Mouse (Mus musculus) kidney, adult 11 months (tissue): ENCODE measurements around the gene Gpr107.
A peak's percentile ranks its signal among the peaks of the same experiment; 100 is the strongest.

Experiments used
- DNase-seq: peaks from one replicate; pipeline ENCODE4 v3.0.0; 2022

Gpr107 gene

DNA sequence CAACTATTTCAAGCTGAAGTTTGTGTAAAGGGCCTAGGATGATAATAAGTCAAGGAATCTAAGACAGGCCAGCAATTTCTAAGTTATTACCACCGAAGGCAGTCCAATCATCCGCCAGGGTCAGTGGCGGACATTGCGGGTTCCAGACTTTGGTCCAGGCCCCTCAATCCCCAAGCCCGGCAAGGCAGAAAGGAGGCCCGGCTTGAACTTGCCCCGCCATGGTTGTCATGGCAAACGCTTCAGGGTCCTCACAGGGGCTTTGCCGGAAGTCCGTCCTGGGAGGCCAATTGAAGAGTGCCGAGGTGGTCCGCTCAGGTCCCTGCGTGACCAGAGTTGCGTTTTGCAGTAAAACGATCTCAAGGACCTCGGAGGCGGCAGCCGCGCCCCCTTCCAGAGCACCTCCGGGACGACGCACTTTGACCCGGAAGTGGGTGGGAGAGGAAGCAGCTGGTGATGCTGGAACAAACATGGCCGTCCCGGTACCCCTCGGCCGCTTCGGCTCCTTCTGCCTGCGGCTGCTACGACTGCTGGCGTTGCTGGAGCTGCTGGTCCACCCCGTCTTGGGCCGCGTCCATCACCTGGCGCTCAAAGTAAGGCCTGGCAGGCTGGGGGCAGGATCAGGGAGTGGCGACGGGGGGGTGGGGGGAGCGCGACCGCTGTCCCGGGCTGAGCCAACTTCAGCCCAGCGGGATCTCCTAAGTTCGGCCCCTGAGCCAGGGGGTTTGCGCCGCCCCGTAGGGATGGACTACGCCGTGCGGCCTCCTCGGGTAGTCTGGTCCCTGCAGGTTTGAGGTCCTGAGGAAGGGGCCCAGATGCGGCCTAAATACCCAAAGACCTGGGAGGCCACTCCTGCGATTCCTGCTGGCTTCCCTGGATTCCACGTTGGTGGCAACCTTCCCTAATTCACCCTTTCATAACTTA is at the start of gene Gpr107:
TSS of gene Gpr107 (plus strand) at position 425 of the 921 bp plus-strand sequence.
- peak; percentile 82 for DNase-seq

DNA sequence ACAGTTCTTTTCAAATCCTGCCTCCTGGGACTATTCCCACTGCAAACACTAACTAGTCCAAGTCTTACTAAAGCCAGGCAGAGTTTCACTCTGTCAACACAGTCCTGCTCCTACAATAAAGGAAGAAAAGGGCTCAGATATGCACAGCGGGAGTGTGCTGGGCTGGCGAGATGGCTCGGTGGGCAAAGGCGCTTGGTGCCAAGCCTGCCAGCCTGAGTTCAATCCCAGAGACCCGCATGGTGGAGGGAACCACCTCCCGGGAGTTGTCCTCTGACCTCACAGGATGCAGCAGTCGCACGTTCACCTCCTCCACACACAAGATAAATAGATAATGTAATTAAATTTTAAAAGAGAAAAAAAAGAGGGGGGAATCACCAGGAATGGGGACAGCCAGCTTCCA is 48.8 kb upstream of the Gpr107 start:
- DNase-seq = no peak

DNA sequence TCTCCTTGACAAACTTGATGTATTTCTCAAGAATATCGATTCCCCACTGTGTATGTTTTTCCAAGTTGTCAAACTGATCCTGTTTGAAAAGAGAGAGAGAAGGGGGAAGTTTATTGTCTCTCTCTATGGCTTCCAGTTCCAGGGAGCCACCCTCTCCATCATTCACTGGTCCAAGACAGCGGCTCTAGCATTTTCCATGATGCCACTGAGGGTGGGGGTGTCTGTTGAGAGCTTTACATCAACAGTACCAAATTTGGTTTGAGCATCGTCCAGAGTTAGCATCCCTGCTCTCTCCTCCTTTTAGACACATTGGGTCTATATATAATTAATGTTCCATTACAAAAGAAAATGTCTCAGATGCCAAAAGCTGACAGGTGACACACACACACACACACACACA is 46.8 kb upstream of the Gpr107 start:
- no peak for DNase-seq

DNA sequence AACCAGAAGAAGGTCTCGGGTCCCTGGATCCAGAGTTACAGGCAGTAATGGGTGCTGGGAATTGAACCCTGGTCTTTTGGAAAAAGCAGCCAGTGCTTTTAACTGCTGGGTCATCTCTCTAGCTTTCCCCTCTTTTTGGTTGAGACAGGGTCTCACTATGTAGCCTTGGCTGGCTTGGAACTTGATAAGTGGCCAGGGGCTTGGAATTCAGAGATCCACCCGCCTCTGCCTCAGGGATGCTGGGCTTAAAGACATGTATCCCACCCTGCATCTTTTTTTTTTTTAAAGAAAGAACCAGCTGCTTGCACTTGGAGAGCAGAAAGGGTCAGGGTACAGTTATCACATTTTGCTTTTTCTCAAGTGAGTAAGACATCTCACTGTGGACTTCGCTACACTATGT is 46.1 kb upstream of the Gpr107 start:
- no peak for DNase-seq

DNA sequence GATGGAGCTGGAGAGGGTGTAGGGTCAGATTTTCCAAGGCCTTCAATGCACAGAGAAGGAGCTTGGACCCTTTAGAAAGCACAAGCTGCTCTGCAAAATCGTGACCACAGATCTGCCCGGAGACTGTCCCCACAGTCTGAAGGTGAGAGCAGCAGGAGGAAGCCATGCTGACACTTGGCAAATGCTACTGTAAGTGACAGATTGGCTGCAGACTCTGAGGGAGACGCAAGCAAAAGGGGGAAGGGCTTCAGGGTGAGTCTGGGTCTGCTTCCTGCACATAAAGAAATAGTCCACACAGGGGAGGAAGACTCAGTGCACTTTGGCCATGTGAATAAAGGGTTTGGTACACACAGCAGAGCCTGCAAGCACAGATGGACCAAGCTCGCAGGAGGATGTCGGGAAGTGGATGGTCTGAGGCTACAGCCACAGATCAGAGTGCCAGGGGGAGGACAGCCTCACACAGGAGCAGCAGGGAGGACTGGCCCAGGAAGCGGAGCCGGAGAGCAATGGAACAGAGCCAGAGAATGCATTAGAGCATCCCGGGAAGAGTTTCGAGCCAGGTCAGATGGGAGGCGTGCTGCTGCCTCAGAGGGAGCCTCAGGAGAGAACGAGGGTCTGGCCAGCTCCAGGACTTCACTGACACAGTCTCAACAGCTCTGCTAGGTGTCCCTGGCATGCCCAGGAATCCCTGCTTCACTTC is 45.3 kb upstream of the Gpr107 start:
- DNase-seq = peak; percentile 43

DNA sequence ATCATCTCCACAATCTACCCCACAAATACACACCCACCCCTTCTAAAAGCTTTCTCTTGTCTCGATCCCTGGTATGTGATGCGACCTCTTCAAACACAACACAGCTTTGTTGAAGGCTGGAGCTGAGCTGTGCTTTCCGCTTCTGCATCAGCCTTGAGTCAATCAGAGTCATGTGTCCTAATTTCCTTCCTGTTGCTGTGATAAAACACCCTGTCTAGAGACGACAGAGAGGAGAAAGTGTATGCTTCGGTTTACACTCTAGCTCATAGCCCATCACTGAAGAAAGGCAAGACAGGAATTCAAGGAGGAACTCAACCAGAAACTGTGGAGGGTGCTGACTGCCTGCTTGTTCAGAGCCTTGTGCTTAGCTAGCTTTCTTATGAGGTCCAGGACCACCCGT is 43.9 kb upstream of the Gpr107 start:
- DNase-seq = no peak

DNA sequence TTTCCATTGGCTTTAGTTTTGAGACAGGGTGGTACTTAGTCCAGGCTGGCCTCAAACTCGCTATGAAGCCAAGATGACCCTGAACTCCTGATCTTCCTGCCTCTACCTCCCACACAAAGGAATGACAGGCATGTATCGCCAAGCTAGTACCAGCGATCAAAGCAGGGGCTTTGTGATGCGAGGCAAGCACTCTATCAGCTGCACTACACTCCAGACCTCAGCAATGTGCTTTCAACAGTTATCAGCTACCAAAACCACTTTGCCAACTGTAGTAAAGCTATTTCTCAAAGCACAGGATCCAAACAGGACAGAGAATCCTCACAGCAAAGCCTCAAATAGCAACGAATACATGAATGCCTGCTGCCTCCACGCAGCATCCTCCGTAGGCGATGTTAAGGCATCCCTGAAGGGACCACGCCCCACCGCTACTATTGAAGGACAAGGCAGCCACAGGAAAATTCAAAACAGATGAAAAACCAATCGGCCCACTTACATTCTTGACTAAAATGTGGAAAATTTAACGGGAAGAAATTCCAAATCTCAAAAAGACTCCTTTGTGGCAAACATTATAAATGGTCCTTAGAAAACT is 42.1 kb upstream of the Gpr107 start:
- no peak for DNase-seq

DNA sequence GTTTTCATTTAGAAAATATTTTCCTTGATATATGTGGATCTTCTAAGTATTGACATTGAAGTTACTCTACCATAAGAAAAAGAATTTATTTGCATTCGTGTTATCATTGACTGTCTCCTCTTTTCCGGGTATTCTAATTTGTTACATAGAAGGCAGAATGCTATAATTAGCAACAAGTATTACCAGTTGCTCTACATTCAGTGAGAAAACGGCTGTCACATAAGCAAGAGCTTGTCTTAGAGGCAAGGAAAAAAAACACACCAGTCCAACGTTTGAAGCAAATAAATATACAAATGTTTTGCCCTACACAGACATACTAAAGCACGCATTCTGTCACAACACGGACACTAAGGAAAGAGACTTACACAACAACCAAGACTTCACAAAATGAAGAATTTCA is 40.4 kb upstream of the Gpr107 start:
- no peak for DNase-seq

DNA sequence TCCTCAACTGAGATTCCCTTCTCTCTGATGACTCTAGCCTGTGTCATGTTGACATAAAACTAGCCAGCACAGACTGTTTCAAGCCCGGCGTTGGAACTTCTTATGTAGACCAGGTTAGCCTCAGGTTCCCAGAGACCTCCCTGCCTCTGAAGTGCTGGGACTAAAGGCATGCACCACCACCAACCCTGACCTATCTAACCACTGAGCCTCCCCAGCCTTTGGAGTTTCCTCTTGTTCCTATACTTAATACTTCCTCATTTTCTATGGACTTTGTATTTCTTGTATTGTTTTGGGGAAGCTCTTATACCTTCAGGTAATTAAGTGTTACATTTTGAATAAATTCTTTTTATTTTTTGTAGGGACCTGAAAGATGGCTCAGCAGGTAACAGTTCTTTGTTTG is 37.9 kb upstream of the Gpr107 start:
- no peak for DNase-seq

DNA sequence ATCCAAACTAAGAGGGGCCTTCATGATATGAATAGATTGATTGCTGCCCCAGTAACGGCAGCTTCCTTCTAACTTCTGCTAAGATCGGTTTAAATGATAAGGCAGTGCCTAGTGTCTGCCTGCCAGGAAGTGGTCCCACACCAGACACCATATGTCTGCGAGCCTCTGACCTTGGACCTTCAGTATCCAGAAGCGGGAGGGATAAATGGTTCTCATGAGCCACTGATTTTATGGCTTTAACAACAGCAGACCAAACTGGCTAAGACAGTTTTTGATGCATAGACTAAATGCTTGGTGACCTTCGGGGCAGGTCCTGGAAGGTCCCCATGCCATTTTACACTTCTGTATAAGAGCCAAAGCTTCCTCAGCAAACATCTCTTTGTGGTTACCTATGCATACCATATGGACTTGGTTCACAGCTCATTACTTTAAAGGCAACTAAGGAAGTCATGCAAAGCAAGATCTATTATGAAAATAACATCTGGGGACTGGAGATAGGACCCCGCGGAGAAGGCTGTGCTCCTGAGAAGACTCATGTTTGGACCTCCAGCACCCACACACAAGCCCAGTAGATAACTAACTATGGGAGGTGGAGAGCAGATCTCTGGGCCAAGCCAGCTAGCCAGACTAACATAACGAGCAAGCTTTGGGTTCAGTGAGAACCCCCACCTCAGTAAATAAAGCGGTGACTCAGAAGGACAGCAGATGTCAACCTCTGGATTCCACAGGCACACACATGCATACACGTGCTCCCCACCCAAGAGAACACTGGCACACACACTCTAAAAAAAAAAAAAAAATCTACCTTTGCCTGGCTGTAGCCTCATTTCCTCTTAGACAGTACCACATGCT is 36.8 kb upstream of the Gpr107 start:
- no peak for DNase-seq

DNA sequence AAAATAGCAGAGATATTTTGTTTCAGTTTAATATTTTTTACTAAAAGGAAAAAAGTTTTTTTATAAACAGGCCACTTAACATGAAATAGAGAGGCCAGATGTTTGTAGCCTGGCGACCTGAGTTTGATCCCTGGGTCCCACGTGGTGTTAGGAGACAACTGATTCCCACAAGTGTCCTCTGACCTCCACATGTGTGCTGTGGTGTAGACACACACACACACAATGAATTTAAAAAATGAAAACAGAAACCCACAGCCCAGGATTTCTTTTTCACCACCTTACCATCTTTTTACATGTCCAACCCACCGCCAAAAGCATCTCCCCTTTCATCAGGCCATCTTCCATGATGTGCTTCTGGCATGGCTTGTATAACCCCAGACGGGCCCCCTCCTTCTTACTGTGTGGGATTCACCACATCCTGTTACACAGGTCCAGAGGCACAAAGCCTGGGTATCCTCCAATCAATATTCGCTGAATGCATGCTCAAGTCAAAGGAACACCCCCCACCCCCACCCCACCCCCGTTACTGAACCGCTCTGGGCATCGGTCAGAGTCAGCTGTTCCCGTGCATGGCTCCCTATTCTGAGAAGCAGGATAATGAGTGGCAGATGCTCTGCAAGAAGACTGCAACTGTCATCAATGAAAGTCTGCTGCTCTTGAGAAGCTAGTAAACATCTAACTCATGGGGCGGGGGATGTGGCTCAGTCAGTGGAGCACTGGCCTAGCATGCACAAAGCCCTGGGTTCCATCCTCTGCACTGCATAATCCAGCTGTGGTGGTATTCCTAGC is 36.0 kb upstream of the Gpr107 start:
- no peak for DNase-seq

DNA sequence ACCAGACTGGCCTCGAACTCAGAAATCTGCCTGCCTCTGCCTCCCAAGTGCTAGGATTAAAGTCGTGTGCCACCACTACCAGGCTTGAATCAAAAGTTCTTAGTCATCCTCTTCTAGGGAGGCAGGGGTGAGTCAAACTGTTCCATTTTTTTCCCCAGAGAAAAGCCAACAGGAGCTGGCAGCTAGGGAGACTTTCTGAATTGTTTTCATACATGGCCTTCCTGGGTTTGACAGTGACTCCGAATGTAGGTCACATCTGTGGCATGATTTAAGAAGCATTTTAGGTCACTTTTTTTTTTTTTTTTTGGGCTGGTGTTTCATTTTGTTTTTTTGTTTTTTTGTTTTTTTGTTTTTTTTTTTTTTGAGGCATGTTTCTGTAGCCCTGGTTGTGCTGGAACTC is 33.9 kb upstream of the Gpr107 start:
- no peak for DNase-seq

DNA sequence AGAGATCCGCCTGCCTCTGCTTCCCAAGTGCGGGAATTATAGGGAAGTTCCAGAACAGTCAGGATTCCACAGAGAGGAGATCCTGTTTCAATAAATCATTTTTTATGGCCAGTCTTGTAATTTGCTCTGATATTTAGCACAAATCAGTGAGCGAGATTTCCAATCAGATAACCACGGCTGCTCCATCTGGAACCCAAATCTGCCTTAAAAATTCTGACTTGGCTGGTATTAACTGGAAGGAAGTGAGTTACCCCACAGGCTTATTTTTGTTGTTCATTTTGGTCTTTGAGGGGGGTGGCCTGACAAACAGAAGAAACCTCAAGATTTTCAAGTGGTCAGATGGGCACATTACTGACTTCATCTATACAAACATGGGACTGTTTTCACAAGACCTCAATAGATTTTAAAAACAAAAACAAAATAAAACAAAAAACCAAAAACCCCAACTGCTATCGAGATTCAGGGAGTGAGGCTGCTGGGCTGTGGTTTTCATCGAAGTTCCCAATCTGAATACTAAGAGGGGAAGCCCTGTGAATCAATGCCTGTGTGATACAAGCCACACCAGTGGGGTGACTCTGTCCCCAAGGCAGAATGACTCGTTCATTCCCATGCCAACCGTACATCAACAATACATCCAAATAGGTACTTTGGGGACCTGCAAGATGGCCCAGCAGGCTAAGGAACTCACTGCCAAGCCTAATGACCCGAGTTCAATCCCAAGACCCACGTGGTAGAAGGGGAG is 33.3 kb upstream of the Gpr107 start:
- no peak for DNase-seq

DNA sequence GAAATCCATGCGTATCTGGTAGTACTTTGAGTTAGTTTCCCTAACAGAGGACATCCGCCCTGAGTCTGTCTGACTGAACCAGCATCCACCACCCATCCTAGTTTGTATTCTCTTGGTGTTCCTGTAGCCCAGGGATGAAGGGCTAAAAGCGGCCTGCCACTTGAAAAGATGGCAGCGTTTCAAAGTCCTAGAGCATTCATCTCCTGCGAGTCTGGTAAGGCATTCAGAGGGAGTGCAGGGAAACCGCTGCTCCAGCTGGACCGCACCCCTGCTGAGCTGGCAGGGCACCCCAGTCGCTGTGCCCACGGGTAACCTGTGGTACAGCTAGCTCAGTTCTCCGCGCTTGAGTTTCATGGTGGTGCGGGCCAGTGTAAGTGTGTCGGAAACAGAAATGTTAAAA is 32.3 kb upstream of the Gpr107 start:
- no peak for DNase-seq

DNA sequence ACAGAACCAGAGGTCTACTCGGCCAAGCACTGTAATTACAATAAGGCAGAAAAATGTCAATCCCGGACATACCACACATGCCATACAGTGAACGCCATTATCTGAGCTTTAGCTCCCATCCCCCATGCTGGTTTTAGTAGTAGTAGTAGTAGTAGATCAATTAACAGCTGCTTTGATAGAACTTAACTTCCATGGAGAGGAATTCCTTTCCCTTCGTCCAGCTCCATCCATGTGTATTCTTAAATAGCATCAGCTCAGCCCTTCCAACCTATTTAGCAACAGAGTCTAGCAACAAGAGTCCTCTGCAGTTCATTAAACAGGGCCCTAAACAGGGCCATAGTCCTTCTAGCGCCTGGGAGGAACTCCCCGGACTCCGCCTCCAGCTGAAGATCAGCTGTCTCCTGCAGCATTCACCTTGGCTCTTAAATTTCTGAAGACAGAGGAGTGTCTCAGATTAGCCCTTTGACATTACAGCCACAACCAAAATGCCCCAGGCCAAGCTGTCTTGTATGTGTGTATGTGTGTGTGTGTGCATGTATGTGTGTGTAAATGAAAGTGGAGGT is 30.9 kb upstream of the Gpr107 start:
- peak; percentile 47 for DNase-seq

DNA sequence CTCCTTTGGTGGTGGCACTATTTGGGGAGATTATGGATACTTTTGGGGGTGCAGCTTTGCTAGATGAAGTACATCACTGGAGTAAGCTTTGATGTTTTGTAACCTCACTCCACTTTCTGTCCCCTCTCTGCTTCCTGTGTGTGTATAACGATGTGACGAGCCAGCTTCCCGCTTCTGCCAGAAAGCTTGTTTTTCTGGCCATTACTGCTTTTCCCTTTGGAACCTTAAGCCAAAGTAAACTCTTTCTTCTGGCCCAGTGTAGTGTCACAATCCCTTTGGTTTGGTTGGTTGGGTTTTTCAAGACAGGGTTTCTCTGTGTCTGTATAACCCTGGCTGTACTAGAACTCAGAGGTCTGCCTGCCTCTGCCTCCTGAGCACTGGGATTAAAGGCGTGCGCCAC is 29.3 kb upstream of the Gpr107 start:
- DNase-seq = no peak

DNA sequence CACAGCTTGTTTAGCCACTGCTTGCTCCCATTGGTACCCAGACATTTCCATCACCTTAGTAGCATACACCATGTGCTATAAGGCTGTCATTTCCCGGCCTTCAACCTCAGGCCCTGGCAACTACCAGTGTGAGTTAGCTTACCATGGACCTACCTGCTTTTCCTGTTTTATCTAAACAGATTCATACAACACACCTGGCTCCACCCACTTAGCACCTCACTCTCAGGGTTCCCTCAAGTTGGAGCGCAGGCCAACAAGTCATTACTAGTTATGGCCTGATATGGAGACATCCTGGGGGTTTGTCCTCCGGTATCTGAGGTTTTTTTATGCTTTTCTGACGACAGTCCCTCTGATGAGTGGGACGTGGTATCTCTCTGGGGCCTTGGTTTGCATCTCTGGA is 28.6 kb upstream of the Gpr107 start:
- no peak for DNase-seq

DNA sequence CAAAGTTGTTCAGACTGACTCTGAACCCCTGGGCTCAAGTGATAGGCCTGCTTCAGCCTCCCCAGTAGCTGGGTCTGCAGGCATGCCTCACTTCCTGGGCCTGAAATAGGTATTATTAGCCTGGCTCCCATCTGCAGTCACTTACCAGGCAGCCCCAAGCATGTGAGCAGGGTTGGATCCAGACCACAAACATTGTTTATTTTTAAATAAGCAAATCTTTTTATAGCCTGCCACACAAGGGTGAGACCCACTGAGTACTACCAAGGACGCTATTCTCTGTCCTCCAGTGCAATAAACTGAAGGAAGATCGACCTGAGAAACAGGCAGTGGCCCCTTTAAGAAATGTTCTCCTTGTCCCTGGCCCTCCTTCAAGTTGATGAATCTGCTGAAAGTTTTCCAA is 27.4 kb upstream of the Gpr107 start:
- no peak for DNase-seq

DNA sequence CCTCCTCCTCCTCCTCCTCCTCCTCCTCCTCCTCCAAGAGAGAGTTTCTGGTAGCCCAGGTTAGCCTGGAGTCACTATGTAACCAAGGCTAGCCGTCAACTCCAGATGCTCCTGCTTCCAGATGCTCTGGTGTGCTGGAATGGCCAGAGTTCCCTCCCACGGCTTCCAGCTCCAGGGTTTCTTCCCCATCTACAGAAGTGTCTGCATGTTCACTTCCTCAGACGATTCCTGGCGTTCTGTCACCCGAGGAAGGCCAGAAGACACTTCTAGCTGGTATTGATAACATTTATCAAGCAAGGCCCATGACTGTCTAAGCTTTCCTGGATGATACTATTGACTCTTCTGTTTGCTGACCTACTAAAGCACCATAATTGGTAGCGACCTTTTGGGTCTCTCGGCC is 27.0 kb upstream of the Gpr107 start:
- no peak for DNase-seq

DNA sequence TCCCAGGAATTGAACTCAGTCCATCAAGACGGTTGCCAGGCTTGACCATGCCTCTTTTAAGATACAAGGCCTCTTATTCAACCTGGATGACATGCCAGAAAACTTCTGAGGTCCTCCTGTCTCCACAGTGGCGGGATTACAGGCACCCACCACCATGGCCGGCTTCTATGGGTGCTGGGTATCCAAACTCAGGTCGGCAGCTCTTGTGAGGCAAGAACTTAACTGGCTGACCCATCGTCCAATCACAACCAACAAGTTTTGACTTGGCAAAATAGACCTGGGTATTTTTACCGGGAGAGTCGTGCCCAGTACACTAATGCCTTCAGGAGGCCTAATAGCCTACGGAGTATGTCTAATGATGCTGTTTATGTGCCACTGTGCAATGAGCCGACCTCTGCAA is 26.1 kb upstream of the Gpr107 start:
- DNase-seq = no peak

DNA sequence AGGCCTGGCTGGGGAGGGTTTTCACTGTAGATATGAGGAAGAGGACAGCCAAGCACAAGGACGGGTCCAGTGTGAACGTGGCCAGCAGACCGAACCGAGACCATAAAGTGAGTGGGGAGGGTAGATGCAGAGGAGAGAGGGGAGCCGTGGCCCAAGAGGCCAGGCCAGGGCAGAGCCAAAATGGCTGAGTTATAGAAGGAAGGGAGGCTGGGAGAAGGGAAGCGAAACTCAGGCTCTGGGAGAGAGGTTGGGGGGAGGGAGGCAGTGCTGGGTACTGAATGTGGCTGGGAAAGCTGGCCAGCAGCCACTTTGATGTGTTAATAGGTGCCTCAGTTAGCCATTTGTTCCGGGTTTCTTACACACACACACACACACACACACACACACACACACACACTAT is 24.9 kb upstream of the Gpr107 start:
- DNase-seq = no peak
